In the genomic region with DNA sequence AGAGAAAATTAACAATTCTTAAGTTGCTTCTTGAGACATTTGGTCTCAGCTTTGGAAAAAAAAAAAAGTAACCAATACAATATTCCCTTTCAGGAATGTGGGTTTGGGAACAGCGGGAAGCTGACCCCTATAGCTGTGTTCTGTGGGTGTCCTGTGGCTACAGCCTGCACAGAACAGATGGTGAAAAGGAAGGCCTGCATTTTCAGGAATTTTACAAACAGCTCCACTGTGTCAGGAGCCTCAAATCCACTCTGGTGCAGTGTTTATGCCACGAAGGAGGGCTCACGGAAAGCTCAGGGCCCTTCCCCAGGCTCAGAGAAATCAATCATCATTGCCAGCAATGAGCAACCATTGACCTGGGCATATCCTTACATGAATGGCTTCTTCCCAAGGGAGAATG, we compare ENCODE assay signal across 10 mouse cellular contexts. TPM values are rescaled to one million over a fixed set of nuclear protein-coding genes. Genes with fewer than 3 reads are reported as not detected.
A peak's percentile ranks its signal among the peaks of the same experiment; 100 is the strongest.
DNase-seq lines count a peak whose midpoint lies in the region; ATAC-seq and TF ChIP-seq lines count a peak whose summit lies in the region.
"Had no signal": no experiment of that assay in that cellular context is flagged by ENCODE, and none has a peak within 500 bp of the region (broad histone marks: within the 10 kb centered on the region; RNA-seq: fewer than 3 reads in every experiment).

No protein-coding gene starts in this region.

- no peak for ATAC-seq in intestine, embryonic 14.5 days (replicated peaks; ENCODE audit: low FRiP score, low TSS enrichment, low read depth)
- ATAC-seq in intestine, postnatal 0 days: no peak
- no peak for ATAC-seq in embryonic facial prominence, embryonic 12.5 days (ENCODE audit: insufficient number of reproducible peaks, insufficient read depth, low FRiP score, low TSS enrichment)
- no peak for ATAC-seq in limb, embryonic 13.5 days (ENCODE audit: low FRiP score, low read depth)
- ATAC-seq in monocyte, adult 5-6 weeks (replicated peaks; ENCODE audit: insufficient number of reproducible peaks, low FRiP score, low TSS enrichment, poor library complexity, severe bottlenecking): no peak
- no peak for ATAC-seq in lung, postnatal 0 days

- TF ChIP-seq CTCF in intestine, postnatal 0 days (IDR thresholded peaks at IDR 0.05; ENCODE audit: low read depth): no peak
- no peak for TF ChIP-seq CTCF in lung, postnatal 0 days (IDR thresholded peaks at IDR 0.05)

- no peak for TF ChIP-seq EP300 in lung, postnatal 0 days (IDR thresholded peaks at IDR 0.05)

- no peaks in the 10 kb centered on the region for H3K36me3 ChIP-seq in intestine, embryonic 14.5 days (ENCODE audit: control insufficient read depth, insufficient read depth, low read length)
- no peaks in the 10 kb centered on the region for H3K36me3 ChIP-seq in intestine, postnatal 0 days (ENCODE audit: control insufficient read depth, insufficient read depth)
- no peaks in the 10 kb centered on the region for H3K36me3 ChIP-seq in embryonic facial prominence, embryonic 12.5 days
- no peaks in the 10 kb centered on the region for H3K36me3 ChIP-seq in limb, embryonic 13.5 days
- H3K36me3 ChIP-seq in lung, postnatal 0 days (ENCODE audit: insufficient read depth, low read length): no peaks in the 10 kb centered on the region
- H3K36me3 ChIP-seq: liver, embryonic 13.5 days had no signal

- peaks cover 6% of the 10 kb centered on the region; the same call in 1 of the 2 replicates for H3K4me1 ChIP-seq in intestine, embryonic 14.5 days (replicated peaks; ENCODE audit: control insufficient read depth, insufficient read depth, low read length)
- no peaks in the 10 kb centered on the region for H3K4me1 ChIP-seq in intestine, postnatal 0 days (replicated peaks; ENCODE audit: control insufficient read depth, insufficient read depth, low read length)
- peaks cover 11% of the 10 kb centered on the region for H3K4me1 ChIP-seq in embryonic facial prominence, embryonic 12.5 days
- peaks cover 12% of the 10 kb centered on the region for H3K4me1 ChIP-seq in limb, embryonic 13.5 days
- H3K4me1 ChIP-seq in lung, postnatal 0 days (ENCODE audit: insufficient read depth, low read depth, low read length): no peaks in the 10 kb centered on the region

- H3K9me3 ChIP-seq in intestine, embryonic 14.5 days (ENCODE audit: control insufficient read depth, low read length): no peaks in the 10 kb centered on the region
- H3K9me3 ChIP-seq in intestine, postnatal 0 days (ENCODE audit: control insufficient read depth): no peaks in the 10 kb centered on the region
- no peaks in the 10 kb centered on the region for H3K9me3 ChIP-seq in embryonic facial prominence, embryonic 12.5 days
- no peaks in the 10 kb centered on the region for H3K9me3 ChIP-seq in limb, embryonic 13.5 days
- H3K9me3 ChIP-seq in lung, postnatal 0 days (ENCODE audit: low read length): no peaks in the 10 kb centered on the region
- H3K9me3 ChIP-seq: liver, embryonic 13.5 days had no signal

- no peaks in the 10 kb centered on the region for H3K27me3 ChIP-seq in intestine, embryonic 14.5 days (replicated peaks; ENCODE audit: control insufficient read depth, insufficient read depth, low read length)
- no peaks in the 10 kb centered on the region for H3K27me3 ChIP-seq in intestine, postnatal 0 days (replicated peaks; ENCODE audit: control insufficient read depth, insufficient read depth, low read length)
- H3K27me3 ChIP-seq in embryonic facial prominence, embryonic 12.5 days: no peaks in the 10 kb centered on the region
- H3K27me3 ChIP-seq in limb, embryonic 13.5 days: no peaks in the 10 kb centered on the region
- no peaks in the 10 kb centered on the region for H3K27me3 ChIP-seq in lung, postnatal 0 days (replicated peaks; ENCODE audit: insufficient read depth, low read length)
- H3K27me3 ChIP-seq: liver, embryonic 13.5 days had no signal

- WGBS in intestine, embryonic 14.5 days: 40% methylated on average over 3 of the region's 3 CpGs
- 63% methylated on average over 3 of the region's 3 CpGs for WGBS in intestine, postnatal 0 days
- WGBS in embryonic facial prominence, embryonic 12.5 days: 35% methylated on average over 3 of the region's 3 CpGs
- 42% methylated on average over 3 of the region's 3 CpGs for WGBS in limb, embryonic 13.5 days
- WGBS in lung, postnatal 0 days: 44% methylated on average over 3 of the region's 3 CpGs

- H3K9ac ChIP-seq in intestine, embryonic 14.5 days (ENCODE audit: low read length): no peak overlapping the region
- no peak overlapping the region for H3K9ac ChIP-seq in intestine, postnatal 0 days (ENCODE audit: low read depth, low read length)
- H3K9ac ChIP-seq in embryonic facial prominence, embryonic 12.5 days: no peak overlapping the region
- no peak overlapping the region for H3K9ac ChIP-seq in limb, embryonic 13.5 days
- H3K9ac ChIP-seq in lung, postnatal 0 days (replicated peaks; ENCODE audit: low read depth): no peak overlapping the region
- H3K9ac ChIP-seq: liver, embryonic 13.5 days had no signal

- no peak for DNase-seq in intestine, embryonic 14.5 days (ENCODE audit: low spot score)
- peak; percentile 77 for DNase-seq in brain, adult 2 months (ENCODE audit: low read depth, low spot score)
- no peak for DNase-seq in lung, postnatal 0 days (ENCODE audit: low spot score)
- DNase-seq: kidney, adult 18-20 months; liver, embryonic 13.5 days; thymus, adult 18-20 months had no signal

- H3K27ac ChIP-seq in intestine, embryonic 14.5 days (ENCODE audit: low read depth): 0 out of 2 replicates have a peak overlapping the region, but pooled peaks have one; percentile 38
- H3K27ac ChIP-seq in intestine, postnatal 0 days (ENCODE audit: low read depth, low read length): no peak overlapping the region
- H3K27ac ChIP-seq in embryonic facial prominence, embryonic 12.5 days: 0 out of 2 replicates have a peak overlapping the region, but pooled peaks have one; percentile 26
- H3K27ac ChIP-seq in limb, embryonic 13.5 days: peak overlapping the region; percentile 44; the same call in 1 of the 2 replicates
- no peak overlapping the region for H3K27ac ChIP-seq in lung, postnatal 0 days (ENCODE audit: low read length)
- H3K27ac ChIP-seq: liver, embryonic 13.5 days had no signal

- H3K4me2 ChIP-seq in intestine, embryonic 14.5 days (ENCODE audit: low read length): peak overlapping the region; percentile 33
- no peak overlapping the region for H3K4me2 ChIP-seq in intestine, postnatal 0 days (replicated peaks; ENCODE audit: low read depth)
- H3K4me2 ChIP-seq in embryonic facial prominence, embryonic 12.5 days (replicated peaks): peak overlapping the region; percentile 40
- H3K4me2 ChIP-seq in limb, embryonic 13.5 days (replicated peaks): peak overlapping the region; percentile 51
- H3K4me2 ChIP-seq in lung, postnatal 0 days (replicated peaks; ENCODE audit: low read depth, low read length): no peak overlapping the region
- H3K4me2 ChIP-seq: liver, embryonic 13.5 days had no signal

- no peak overlapping the region for H3K4me3 ChIP-seq in intestine, embryonic 14.5 days (ENCODE audit: low read depth, low read length)
- H3K4me3 ChIP-seq in intestine, postnatal 0 days (ENCODE audit: low read depth, low read length): no peak overlapping the region
- H3K4me3 ChIP-seq in embryonic facial prominence, embryonic 12.5 days: no peak overlapping the region
- 0 out of 2 replicates have a peak overlapping the region, but pooled peaks have one; percentile 10 for H3K4me3 ChIP-seq in limb, embryonic 13.5 days
- H3K4me3 ChIP-seq in lung, postnatal 0 days (ENCODE audit: low read depth, low read length): no peak overlapping the region
- H3K4me3 ChIP-seq: liver, embryonic 13.5 days had no signal

RNA-seq across cellular contexts. Expression of a gene that starts 21.5 kb away (rescaled TPM):
- polyA plus RNA-seq in intestine, embryonic 14.5 days (2014; fragmentation: Nextera tagmentation; extraction: Ambion mirVana): 166 and 167 TPM in 2 replicates
- 541 and 578 TPM in 2 replicates for polyA plus RNA-seq in intestine, postnatal 0 days (2015; fragmentation: Nextera tagmentation; extraction: Ambion mirVana)
- 15.3 and 19.7 TPM in 2 replicates for polyA plus RNA-seq in embryonic facial prominence, embryonic 12.5 days (2016; fragmentation: Nextera tagmentation; extraction: Ambion mirVana)
- 30.4 and 31.5 TPM in 2 replicates for polyA plus RNA-seq in limb, embryonic 13.5 days (2015; fragmentation: Nextera tagmentation; extraction: Ambion mirVana)
- total RNA-seq in monocyte, adult 5-6 weeks (2017): 28.8 to 34.7 TPM (median 33.1 TPM) in 3 replicates
- polyA plus RNA-seq in lung, postnatal 0 days (2015; fragmentation: Nextera tagmentation; extraction: Ambion mirVana): 167 and 208 TPM in 2 replicates

RNA-seq across cellular contexts. Expression of a gene that starts 34.4 kb away (rescaled TPM):
- 14.0 and 14.7 TPM in 2 replicates for polyA plus RNA-seq in intestine, embryonic 14.5 days (2014; fragmentation: Nextera tagmentation; extraction: Ambion mirVana)
- 5.7 and 7.2 TPM in 2 replicates for polyA plus RNA-seq in intestine, postnatal 0 days (2015; fragmentation: Nextera tagmentation; extraction: Ambion mirVana)
- polyA plus RNA-seq in embryonic facial prominence, embryonic 12.5 days (2016; fragmentation: Nextera tagmentation; extraction: Ambion mirVana): 17.9 and 19.7 TPM in 2 replicates
- 15.6 and 18.8 TPM in 2 replicates for polyA plus RNA-seq in limb, embryonic 13.5 days (2015; fragmentation: Nextera tagmentation; extraction: Ambion mirVana)
- total RNA-seq in monocyte, adult 5-6 weeks (2017): 9.6 to 28.7 TPM (median 14.5 TPM) in 3 replicates
- 5.5 and 6.3 TPM in 2 replicates for polyA plus RNA-seq in lung, postnatal 0 days (2015; fragmentation: Nextera tagmentation; extraction: Ambion mirVana)

Comparison
In these comparisons a context has a peak if more than half of its experiments do, and no peak if none do; other contexts are left out.
1. H3K27ac ChIP-seq: peak in intestine, embryonic 14.5 days (single experiment), embryonic facial prominence, embryonic 12.5 days (single experiment) and limb, embryonic 13.5 days (single experiment); none in intestine, postnatal 0 days (single experiment) and lung, postnatal 0 days (single experiment).
2. H3K4me2 ChIP-seq: peak in intestine, embryonic 14.5 days (single experiment), embryonic facial prominence, embryonic 12.5 days (single experiment) and limb, embryonic 13.5 days (single experiment); none in intestine, postnatal 0 days (single experiment) and lung, postnatal 0 days (single experiment).